Mouse (Mus musculus) CH12.LX (cell line): ENCODE data around the gene Ankle1. TPM values are rescaled to one million over a fixed set of nuclear protein-coding genes. Genes with fewer than 3 reads are reported as not detected.

Experiments
- DNase-seq: peaks from one replicate; pipeline ENCODE4 v3.0.0-alpha.2; 2013; ENCODE audit errors: extremely low read depth
- H3K27ac ChIP-seq: 2 replicates; pipeline ENCODE4 v1.5.1; 2012; ENCODE audit warnings: low read depth, mild to moderate bottlenecking, control low read depth, moderate library complexity; ENCODE audit not compliant: insufficient read depth
- H3K27me3 ChIP-seq: replicated peaks from 2 replicates; pipeline ENCODE3; 2012; ENCODE audit warnings: inconsistent platforms
- H3K36me3 ChIP-seq, 2 experiments: replicated peaks in 1 of 2; 2 replicates each; pipeline versions ENCODE3 to v1.6.1; 2012; ENCODE audit warnings: inconsistent platforms in 1 of 2, low read length in 1 of 2, mild to moderate bottlenecking in 1 of 2, mixed read lengths in 1 of 2, moderate library complexity in 1 of 2; ENCODE audit not compliant: control insufficient read depth in 1 of 2, insufficient read depth in 1 of 2
- H3K4me1 ChIP-seq, 2 experiments: 2 replicates each; pipeline ENCODE4 v1.6.1; 2012; ENCODE audit warnings: inconsistent platforms in 1 of 2, moderate library complexity in 1 of 2; ENCODE audit not compliant: insufficient read depth in 2 of 2, control insufficient read depth in 1 of 2
- H3K4me2 ChIP-seq: 2 replicates; pipeline ENCODE4 v1.6.1; 2012; ENCODE audit warnings: low read depth, mild to moderate bottlenecking, control low read depth; ENCODE audit not compliant: poor library complexity, insufficient read depth, severe bottlenecking
- H3K4me3 ChIP-seq, 3 experiments: fragments of 150-350 bp in 1 of 3; sonication (generic) in 1 of 3; replicated peaks in 1 of 3; 2 replicates each; pipeline versions ENCODE3 to v1.5.1; 2011 to 2012; ENCODE audit warnings: low read depth in 2 of 3, low read length in 2 of 3, mild to moderate bottlenecking in 2 of 3, moderate library complexity in 2 of 3, control low read depth in 1 of 3, improper control_type of control experiment in 1 of 3, inconsistent platforms in 1 of 3, mixed read lengths in 1 of 3; ENCODE audit not compliant: poor library complexity in 1 of 3
- H3K79me2 ChIP-seq: replicated peaks from 2 replicates; pipeline ENCODE4 v1.6.1; 2012; ENCODE audit warnings: mild to moderate bottlenecking, moderate library complexity; ENCODE audit not compliant: control insufficient read depth, poor library complexity, insufficient read depth, severe bottlenecking; ENCODE audit errors: extremely low read depth
- H3K9ac ChIP-seq: 2 replicates; pipeline ENCODE4 v1.6.1; 2012; ENCODE audit warnings: low read depth, mild to moderate bottlenecking, control low read depth, moderate library complexity; ENCODE audit not compliant: insufficient read depth
- H3K9me3 ChIP-seq: replicated peaks from 2 replicates; pipeline ENCODE3; 2012; ENCODE audit warnings: low read length, inconsistent platforms, mixed read lengths
- BHLHE40 ChIP-seq: IDR thresholded peaks from 2 replicates; pipeline ENCODE4 v1.6.1; 2011; ENCODE audit warnings: mild to moderate bottlenecking, low read depth, low read length, improper control_type of control experiment
- CHD1 ChIP-seq: IDR thresholded peaks from 2 replicates; pipeline ENCODE4 v1.6.1; 2012; ENCODE audit warnings: low read depth, low read length, improper control_type of control experiment, inconsistent platforms
- CHD2 ChIP-seq: IDR thresholded peaks from 2 replicates; pipeline ENCODE4 v1.6.1; 2011; ENCODE audit warnings: low read length, improper control_type of control experiment
- CTCF ChIP-seq, 2 experiments: IDR thresholded peaks in 1 of 2; conservative IDR thresholded peaks in 1 of 2; 2 replicates each; pipeline ENCODE4 v1.5.1; 2011 to 2012; ENCODE audit warnings: low read depth in 2 of 2, low read length in 2 of 2, improper control_type of control experiment in 1 of 2, inconsistent platforms in 1 of 2, mild to moderate bottlenecking in 1 of 2, moderate library complexity in 1 of 2
- ELF1 ChIP-seq: IDR thresholded peaks from 2 replicates; pipeline ENCODE4 v1.6.1; 2014; ENCODE audit warnings: low read depth, mild to moderate bottlenecking, inconsistent platforms, low read length, improper control_type of control experiment
- EP300 ChIP-seq: IDR thresholded peaks from 2 replicates; pipeline ENCODE4 v1.6.1; 2011; ENCODE audit warnings: low read length, improper control_type of control experiment
- HCFC1 ChIP-seq: IDR thresholded peaks from 2 replicates; pipeline ENCODE4 v1.6.1; 2012; ENCODE audit warnings: low read depth, mild to moderate bottlenecking, inconsistent platforms, low read length, improper control_type of control experiment
- IRF4 ChIP-seq: IDR thresholded peaks from 2 replicates; pipeline ENCODE4 v1.6.1; 2014; ENCODE audit warnings: low read depth, mild to moderate bottlenecking, inconsistent platforms, low read length, improper control_type of control experiment
- JUN ChIP-seq: IDR thresholded peaks from 2 replicates; pipeline ENCODE4 v1.6.1; 2011; ENCODE audit warnings: low read depth, mild to moderate bottlenecking, low read length, improper control_type of control experiment, moderate library complexity; ENCODE audit not compliant: insufficient read depth
- KAT2A ChIP-seq: IDR thresholded peaks from 2 replicates; pipeline ENCODE4 v1.6.1; 2012; ENCODE audit warnings: low read length, improper control_type of control experiment, inconsistent platforms; ENCODE audit not compliant: insufficient replicate concordance
- MAFK ChIP-seq: IDR thresholded peaks from 2 replicates; pipeline ENCODE4 v1.6.1; 2011; ENCODE audit warnings: low read length, improper control_type of control experiment; ENCODE audit not compliant: insufficient replicate concordance
- MAX ChIP-seq: IDR thresholded peaks from 2 replicates; pipeline ENCODE4 v1.6.1; 2011; ENCODE audit warnings: low read length, improper control_type of control experiment
- MEF2A ChIP-seq: IDR thresholded peaks from 2 replicates; pipeline ENCODE4 v1.6.1; 2014; ENCODE audit warnings: low read depth, mild to moderate bottlenecking, inconsistent platforms, low read length, improper control_type of control experiment, borderline replicate concordance
- MXI1 ChIP-seq: IDR thresholded peaks from 2 replicates; pipeline ENCODE4 v1.6.1; 2011; ENCODE audit warnings: mild to moderate bottlenecking, low read depth, low read length, improper control_type of control experiment
- MYC ChIP-seq: IDR thresholded peaks from 2 replicates; pipeline ENCODE4 v1.6.1; 2011; ENCODE audit warnings: low read depth, mild to moderate bottlenecking, improper control_type of control experiment, low read length
- NELFE ChIP-seq: IDR thresholded peaks from 2 replicates; pipeline ENCODE4 v1.6.1; 2011; ENCODE audit warnings: low read depth, low read length, improper control_type of control experiment
- NRF1 ChIP-seq: IDR thresholded peaks from 2 replicates; pipeline ENCODE4 v1.6.1; 2014; ENCODE audit warnings: low read depth, mild to moderate bottlenecking, inconsistent platforms, low read length, improper control_type of control experiment, moderate library complexity
- PAX5 ChIP-seq: IDR thresholded peaks from 2 replicates; pipeline ENCODE4 v1.6.1; 2012; ENCODE audit warnings: low read length, inconsistent platforms, mixed read lengths
- POLR2A ChIP-seq: IDR thresholded peaks from 2 replicates; pipeline ENCODE4 v1.6.1; 2011; ENCODE audit warnings: low read depth, mild to moderate bottlenecking, improper control_type of control experiment, low read length
- POLR2AphosphoS2 ChIP-seq: IDR thresholded peaks from 2 replicates; pipeline ENCODE4 v1.6.1; 2011; ENCODE audit warnings: low read depth, low read length, improper control_type of control experiment
- RAD21 ChIP-seq: IDR thresholded peaks from 2 replicates; pipeline ENCODE4 v1.6.1; 2011; ENCODE audit warnings: low read depth, mild to moderate bottlenecking, low read length, improper control_type of control experiment, moderate library complexity
- SIN3A ChIP-seq: IDR thresholded peaks from 2 replicates; pipeline ENCODE4 v1.6.1; 2012; ENCODE audit warnings: low read length, improper control_type of control experiment, inconsistent platforms
- SMC3 ChIP-seq: IDR thresholded peaks from 2 replicates; pipeline ENCODE4 v1.6.1; 2011; ENCODE audit warnings: low read depth, low read length, improper control_type of control experiment
- TCF12 ChIP-seq: IDR thresholded peaks from 2 replicates; pipeline ENCODE4 v1.6.1; 2014; ENCODE audit warnings: low read depth, mild to moderate bottlenecking, inconsistent platforms, low read length, improper control_type of control experiment
- UBTF ChIP-seq: IDR thresholded peaks from 2 replicates; pipeline ENCODE4 v1.6.1; 2012; ENCODE audit warnings: low read depth, mild to moderate bottlenecking, inconsistent platforms, low read length, improper control_type of control experiment, moderate library complexity
- ZC3H11A ChIP-seq: IDR thresholded peaks from 2 replicates; pipeline ENCODE4 v1.6.1; 2012; ENCODE audit warnings: low read depth, mild to moderate bottlenecking, inconsistent platforms, low read length, improper control_type of control experiment
- ZMIZ1 ChIP-seq: IDR thresholded peaks from 2 replicates; pipeline ENCODE4 v1.6.1; 2012; ENCODE audit warnings: low read depth, mild to moderate bottlenecking, inconsistent platforms, low read length, improper control_type of control experiment
- dilution Hi-C: fragments of 300-500 bp; cut with MboI; formaldehyde crosslinking; loops from 2 replicates; pipeline ENCODE4 v1.14.3; 2020; ENCODE audit warnings: low sequenced_read_pairs; ENCODE audit not compliant: extremely low pct_unique_long_range_greater_than_20kb, extremely low pct_ligation_motif_present
- in situ Hi-C: fragments of 300-500 bp; cut with MboI; formaldehyde crosslinking; loops from 3 replicates; pipeline ENCODE4 v1.14.3; 2019; ENCODE audit warnings: low sequenced_read_pairs, low pct_ligation_motif_present, low pct_unique_long_range_greater_than_20kb, mixed read lengths
- polyA plus RNA-seq: library from polyadenylated mRNA; unstranded; fragments of >175 nt; gene quantifications from 2 replicates; pipeline ENCODE4 v1.2.1, GENCODE M21; 2012; ENCODE audit warnings: low read depth; ENCODE audit not compliant: insufficient read length
- total RNA-seq, 2 experiments: library from RNA; depleted of rRNA; stranded (reverse); fragments of 300-350 nt in 1 of 2; fragments of >200 nt in 1 of 2; gene quantifications; 2 replicates each; pipeline ENCODE4 v1.2.3; 2012 to 2014

Gene Ankle1
- total and polyA plus RNA-seq, 3 experiments = 9.4 to 17.9 (median 17.4) TPM

DNA sequence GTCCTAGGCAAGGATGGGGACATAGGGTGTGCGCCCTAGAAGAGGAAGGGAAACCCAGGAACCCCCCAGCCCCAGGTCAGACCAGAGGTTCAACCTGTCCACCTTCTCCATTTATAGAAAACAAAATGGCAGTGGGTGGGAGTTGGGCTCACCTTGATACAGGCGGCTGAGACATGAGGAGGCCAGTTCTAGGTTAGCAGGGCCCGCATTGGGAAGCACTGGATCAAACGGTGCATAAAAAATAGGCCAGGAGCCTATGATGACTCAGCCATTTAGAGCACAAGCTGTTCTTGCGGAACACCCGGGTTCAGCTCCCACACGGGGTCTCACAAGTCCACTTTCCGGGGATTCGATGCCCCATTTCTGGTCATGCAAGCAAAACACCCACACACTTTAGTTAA lies 859 bp upstream of the Ankle1 start:
- dilution Hi-C loops = no loop called here
- Histone ChIP-seq H3K27ac (peak overlapping the region; percentile 6; the same call in 1 of the 2 replicates), H3K9me3 (no peaks in the 10 kb centered on the region), H3K9ac (peak overlapping the region; percentile 79), H3K4me3 (peak overlapping the region; percentile 83 to 93 (median 90)), H3K79me2 (peaks cover 7% of the 10 kb centered on the region; the same call in 1 of the 2 replicates), H3K27me3 (no peaks in the 10 kb centered on the region), H3K4me2 (peak overlapping the region; percentile 72), H3K4me1 (peaks cover 9 to 32% of the 10 kb centered on the region in 2 experiments), H3K36me3 (peaks cover 46 to 71% of the 10 kb centered on the region in 2 experiments)
- in situ Hi-C loops = loop anchor here (5.0 kb wide), 1 partner anchor 33 kb away; the partner anchor contains the start of gene Ocel1
- no peak for DNase-seq
- TF ChIP-seq CHD1 (0 out of 2 replicates have a peak, but pooled peaks have one; percentile 20), EP300 (no peak), MAFK (peak; percentile 80; the same call in 1 of the 2 replicates)

DNA sequence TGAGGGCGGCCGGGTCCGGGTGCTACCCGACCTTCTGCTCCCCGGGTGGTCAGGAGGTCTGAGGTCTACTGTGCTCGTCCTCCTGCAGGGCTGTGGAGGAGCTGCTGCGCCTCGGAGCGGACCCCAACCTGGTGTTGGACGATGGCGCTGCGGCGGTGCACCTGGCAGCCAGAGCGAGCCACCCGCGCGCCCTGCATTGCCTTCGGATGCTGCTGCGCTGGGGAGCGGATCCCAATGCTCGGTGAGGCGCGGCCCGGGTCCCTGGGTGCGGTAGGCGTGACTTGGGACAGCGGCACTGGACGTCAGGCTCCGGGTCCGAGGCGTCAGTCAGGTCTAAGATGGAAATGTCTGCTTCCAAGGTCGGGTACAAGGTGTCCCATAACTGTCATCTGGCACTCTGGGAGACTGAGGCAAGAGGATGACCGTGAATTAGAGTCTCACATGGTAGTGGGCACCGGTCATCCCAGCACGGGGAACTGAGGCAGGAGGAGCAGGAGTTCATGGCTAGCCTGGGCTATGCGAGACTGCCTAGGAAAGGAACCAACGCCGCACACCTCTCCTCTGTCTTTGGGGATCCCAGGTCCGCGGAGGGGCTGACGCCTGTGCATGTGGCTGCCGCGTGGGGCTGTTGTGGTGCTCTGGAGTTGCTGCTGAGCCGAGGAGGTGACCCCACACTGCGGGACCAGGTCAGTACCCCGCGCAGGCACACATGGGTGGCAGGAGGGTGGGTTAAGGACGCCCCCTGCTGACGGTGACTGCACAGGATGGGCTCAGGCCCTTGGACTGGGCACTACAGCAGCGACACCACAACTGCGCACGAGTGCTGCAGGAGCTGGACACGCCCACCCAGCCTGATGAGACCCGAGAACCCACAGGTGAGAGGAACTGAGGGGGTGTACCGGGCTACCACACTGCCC lies 547 bp downstream of the Ankle1 start:
- peak overlapping the region; percentile 29; the same call in 1 of the 2 replicates for H3K27ac ChIP-seq
- H3K79me2 ChIP-seq = peaks cover 7% of the 10 kb centered on the region; the same call in 1 of the 2 replicates
- in situ Hi-C loops = loop anchor here (5.0 kb wide), 1 partner anchor 34 kb away; the partner anchor contains the start of gene Ocel1
- H3K9me3 ChIP-seq = no peaks in the 10 kb centered on the region
- peak; percentile 81 for DNase-seq
- H3K4me3 ChIP-seq = peak overlapping the region; percentile 83 to 93 (median 90)
- H3K36me3 ChIP-seq = peaks cover 43 to 69% of the 10 kb centered on the region in 2 experiments
- TF ChIP-seq ELF1 (peak; percentile 40; the same call in 1 of the 2 replicates), POLR2A (peak; percentile 36; the same call in 1 of the 2 replicates), SIN3A (peak; percentile 95), TCF12 (peak; percentile 64), ZMIZ1 (peak; percentile 63), NRF1 (peak; percentile 75), MXI1 (peak; percentile 95), RAD21 (peak; percentile 83), MEF2A (0 out of 2 replicates have a peak, but pooled peaks have one; percentile 42), CTCF (conservative IDR thresholded peaks at IDR 0.05 in 1 of 2, IDR thresholded peaks at IDR 0.05 in 1 of 2; ENCODE audit: low read depth in 2 of 2, low read length in 2 of 2) (peak; percentile 40 to 96; a peak in 3 of 4 replicates), UBTF (peak; percentile 56; the same call in 1 of the 2 replicates), MAX (peak; percentile 91), NELFE (peak; percentile 66), CHD1 (no peak), CHD2 (no peak), PAX5 (no peak), SMC3 (peak; percentile 94), POLR2AphosphoS2 (no peak), MYC (peak; percentile 80), BHLHE40 (peak; percentile 79), ZC3H11A (peak; percentile 22; the same call in 1 of the 2 replicates), IRF4 (peak; percentile 58; the same call in 1 of the 2 replicates), KAT2A (0 out of 2 replicates have a peak, but pooled peaks have one; percentile 40), HCFC1 (peak; percentile 42; the same call in 1 of the 2 replicates), JUN (no peak)
- peak overlapping the region; percentile 49 for H3K9ac ChIP-seq
- H3K4me2 ChIP-seq = peak overlapping the region; percentile 35; the same call in 1 of the 2 replicates
- H3K27me3 ChIP-seq = no peaks in the 10 kb centered on the region
- peaks cover 11 to 34% of the 10 kb centered on the region in 2 experiments for H3K4me1 ChIP-seq
- dilution Hi-C loops = no loop called here
